ENCODE assay signal across 22 mouse cellular contexts in genomic region chr10:80763502-80763901, GRCm38 (mm10). TPM values are rescaled to one million over a fixed set of nuclear protein-coding genes. Genes with fewer than 3 reads are reported as not detected.
DNase-seq lines count a peak whose midpoint lies in the region; ATAC-seq and TF ChIP-seq lines count a peak whose summit lies in the region.
"Had no signal": no experiment of that assay in that cellular context is flagged by ENCODE, and none has a peak within 500 bp of the region (broad histone marks: within the 10 kb centered on the region; RNA-seq: fewer than 3 reads in every experiment).

No protein-coding gene starts in this region.

- no peak overlapping the region for H3K4me2 ChIP-seq in intestine, embryonic 15.5 days (replicated peaks)
- H3K4me2 ChIP-seq in midbrain, embryonic 11.5 days: no peak overlapping the region
- H3K4me2 ChIP-seq: forebrain, embryonic 12.5 days; limb, embryonic 15.5 days; midbrain, embryonic 13.5 days had no signal

- 0 out of 2 replicates have a peak overlapping the region, but pooled peaks have one; percentile 6 for H3K27ac ChIP-seq in olfactory bulb, adult 2 months (ENCODE audit: insufficient read depth, low read depth, low read length)
- no peak overlapping the region for H3K27ac ChIP-seq in intestine, embryonic 15.5 days
- H3K27ac ChIP-seq in midbrain, embryonic 11.5 days (ENCODE audit: low read depth, low read length): no peak overlapping the region
- H3K27ac ChIP-seq: forebrain, embryonic 12.5 days; limb, embryonic 15.5 days; midbrain, embryonic 13.5 days had no signal

- peaks cover 7% of the 10 kb centered on the region for H3K4me1 ChIP-seq in lung, adult 2 months (ENCODE audit: control insufficient read depth, insufficient read depth, low read length)
- H3K4me1 ChIP-seq in olfactory bulb, adult 2 months (ENCODE audit: control insufficient read depth, insufficient read depth, low read length): peaks cover 32% of the 10 kb centered on the region
- H3K4me1 ChIP-seq in intestine, embryonic 15.5 days (replicated peaks): peaks cover 24% of the 10 kb centered on the region
- H3K4me1 ChIP-seq in midbrain, embryonic 11.5 days (ENCODE audit: control insufficient read depth, insufficient read depth, low read length): no peaks in the 10 kb centered on the region

- peak; percentile 82 for ATAC-seq in megakaryocyte, adult 5-6 weeks (ENCODE audit: poor library complexity, severe bottlenecking)
- ATAC-seq in intestine, embryonic 15.5 days: no peak
- no peak for ATAC-seq in midbrain, embryonic 11.5 days (ENCODE audit: low FRiP score)
- ATAC-seq: hindbrain, embryonic 16.5 days; liver, postnatal 0 days; midbrain, embryonic 13.5 days had no signal

- TF ChIP-seq CTCF in lung, adult 2 months (IDR thresholded peaks at IDR 0.05; ENCODE audit: insufficient read depth, low read length): no peak
- TF ChIP-seq CTCF in olfactory bulb, adult 2 months (IDR thresholded peaks at IDR 0.05; ENCODE audit: insufficient read depth, low read depth, low read length): no peak

- no peak overlapping the region for H3K9ac ChIP-seq in intestine, embryonic 15.5 days
- no peak overlapping the region for H3K9ac ChIP-seq in midbrain, embryonic 11.5 days (ENCODE audit: low read length)
- H3K9ac ChIP-seq: forebrain, embryonic 12.5 days; limb, embryonic 15.5 days; liver, postnatal 0 days; midbrain, embryonic 13.5 days had no signal

- H3K4me3 ChIP-seq in lung, adult 2 months (replicated peaks; ENCODE audit: extremely low read depth, low read depth, low read length): no peak overlapping the region
- H3K4me3 ChIP-seq in olfactory bulb, adult 2 months (ENCODE audit: insufficient read depth, low read depth, low read length): no peak overlapping the region
- no peak overlapping the region for H3K4me3 ChIP-seq in intestine, embryonic 15.5 days (replicated peaks)
- no peak overlapping the region for H3K4me3 ChIP-seq in midbrain, embryonic 11.5 days (ENCODE audit: low read depth, low read length)
- H3K4me3 ChIP-seq: forebrain, embryonic 12.5 days; limb, embryonic 15.5 days; midbrain, embryonic 13.5 days had no signal

- H3K27me3 ChIP-seq in intestine, embryonic 15.5 days (replicated peaks): no peaks in the 10 kb centered on the region
- no peaks in the 10 kb centered on the region for H3K27me3 ChIP-seq in midbrain, embryonic 11.5 days (ENCODE audit: control insufficient read depth, insufficient read depth, low read length)
- H3K27me3 ChIP-seq: forebrain, embryonic 12.5 days; limb, embryonic 15.5 days; midbrain, embryonic 13.5 days had no signal

- H3K9me3 ChIP-seq in intestine, embryonic 15.5 days: no peaks in the 10 kb centered on the region
- H3K9me3 ChIP-seq in midbrain, embryonic 11.5 days (ENCODE audit: control insufficient read depth, low read length): no peaks in the 10 kb centered on the region
- H3K9me3 ChIP-seq: forebrain, embryonic 12.5 days; limb, embryonic 15.5 days; midbrain, embryonic 13.5 days had no signal

- DNase-seq in lung, postnatal 36 days: peak; percentile 23
- no peak for DNase-seq in lung, adult 2 months
- DNase-seq in T-cell, adult 2 months (ENCODE audit: low spot score): peak; percentile 45
- DNase-seq in frontal cortex, postnatal 25 days (ENCODE audit: low spot score in 2 of 2): no peak
- DNase-seq in midbrain, embryonic 11.5 days (ENCODE audit: low spot score, missing footprints): no peak
- DNase-seq: adrenal gland, postnatal 36 days; cerebellum, postnatal 10 days; heart, adult 18-20 months; heart, postnatal 4 days; kidney, adult 8-10 months; kidney, postnatal 36 days; liver, postnatal 0 days; right cerebral cortex, postnatal 14 days; thymus, postnatal 25 days had no signal

- H3K36me3 ChIP-seq in intestine, embryonic 15.5 days: peaks cover 19% of the 10 kb centered on the region
- H3K36me3 ChIP-seq in midbrain, embryonic 11.5 days (ENCODE audit: control insufficient read depth, insufficient read depth, low read length): 0 out of 2 replicates have a peak, but pooled peaks cover 5% of the 10 kb centered on the region

- TF ChIP-seq POLR2A in lung, adult 2 months (IDR thresholded peaks at IDR 0.05; ENCODE audit: borderline replicate concordance, extremely low read depth, low read depth, low read length): no peak
- no peak for TF ChIP-seq POLR2A in olfactory bulb, adult 2 months (IDR thresholded peaks at IDR 0.05; ENCODE audit: insufficient read depth, low read depth, low read length)

- WGBS in lung, adult 2 months: 78% methylated on average over 2 of the region's 2 CpGs
- 85% methylated on average over 2 of the region's 2 CpGs for WGBS in olfactory bulb, adult 2 months
- WGBS in intestine, embryonic 15.5 days: 93% methylated on average over 2 of the region's 2 CpGs
- WGBS in midbrain, embryonic 11.5 days: 85% methylated on average over 2 of the region's 2 CpGs

RNA-seq across cellular contexts. Expression of gene Dot1l, which starts 8.5 kb away (rescaled TPM):
- 29.9 and 43.0 TPM in 2 replicates for polyA plus RNA-seq in lung, adult 2 months (2012; rRNA removed)
- 19.5 and 23.0 TPM in 2 replicates for total RNA-seq in megakaryocyte, adult 5-6 weeks (2015)
- 6.9 and 9.8 TPM in 2 replicates for total RNA-seq in megakaryocyte, adult 5-6 weeks (2017)
- polyA plus RNA-seq in olfactory bulb, adult 2 months (2012; ENCODE audit: insufficient read depth, insufficient read length, low replicate concordance, missing spikeins): 106 and 235 TPM in 2 replicates
- polyA plus RNA-seq in intestine, embryonic 15.5 days (2015; fragmentation: Nextera tagmentation; extraction: Ambion mirVana): 12.0 and 14.2 TPM in 2 replicates
- polyA plus RNA-seq in midbrain, embryonic 11.5 days (2014; fragmentation: Nextera tagmentation; extraction: Ambion mirVana): 15.4 and 18.8 TPM in 2 replicates

RNA-seq across cellular contexts. Expression of gene Ap3d1, which starts 21.4 kb away (rescaled TPM):
- polyA plus RNA-seq in lung, adult 2 months (2012; rRNA removed): 111 and 136 TPM in 2 replicates
- 42.6 and 52.4 TPM in 2 replicates for total RNA-seq in megakaryocyte, adult 5-6 weeks (2015)
- 48.6 and 62.0 TPM in 2 replicates for total RNA-seq in megakaryocyte, adult 5-6 weeks (2017)
- polyA plus RNA-seq in olfactory bulb, adult 2 months (2012; ENCODE audit: insufficient read depth, insufficient read length, low replicate concordance, missing spikeins): 105 TPM in 1 of 2 replicates, not detected in the other
- 70.5 and 71.4 TPM in 2 replicates for polyA plus RNA-seq in intestine, embryonic 15.5 days (2015; fragmentation: Nextera tagmentation; extraction: Ambion mirVana)
- polyA plus RNA-seq in midbrain, embryonic 11.5 days (2014; fragmentation: Nextera tagmentation; extraction: Ambion mirVana): 63.2 and 68.4 TPM in 2 replicates

RNA-seq across cellular contexts. Expression of gene Sf3a2, which starts 34.5 kb away (rescaled TPM):
- 35.7 and 38.7 TPM in 2 replicates for polyA plus RNA-seq in lung, adult 2 months (2012; rRNA removed)
- total RNA-seq in megakaryocyte, adult 5-6 weeks (2015): 45.8 and 46.6 TPM in 2 replicates
- total RNA-seq in megakaryocyte, adult 5-6 weeks (2017): 13.1 and 20.4 TPM in 2 replicates
- polyA plus RNA-seq in olfactory bulb, adult 2 months (2012; ENCODE audit: insufficient read depth, insufficient read length, low replicate concordance, missing spikeins): not detected in 2 replicates
- polyA plus RNA-seq in intestine, embryonic 15.5 days (2015; fragmentation: Nextera tagmentation; extraction: Ambion mirVana): 63.7 and 69.7 TPM in 2 replicates
- 92.2 and 104 TPM in 2 replicates for polyA plus RNA-seq in midbrain, embryonic 11.5 days (2014; fragmentation: Nextera tagmentation; extraction: Ambion mirVana)

RNA-seq across cellular contexts. Expression of gene Plekhj1, which starts 34.9 kb away (rescaled TPM):
- 51.2 and 58.8 TPM in 2 replicates for polyA plus RNA-seq in lung, adult 2 months (2012; rRNA removed)
- 82.4 and 84.3 TPM in 2 replicates for total RNA-seq in megakaryocyte, adult 5-6 weeks (2015)
- 35.5 and 43.5 TPM in 2 replicates for total RNA-seq in megakaryocyte, adult 5-6 weeks (2017)
- not detected in 2 replicates for polyA plus RNA-seq in olfactory bulb, adult 2 months (2012; ENCODE audit: insufficient read depth, insufficient read length, low replicate concordance, missing spikeins)
- 132 and 133 TPM in 2 replicates for polyA plus RNA-seq in intestine, embryonic 15.5 days (2015; fragmentation: Nextera tagmentation; extraction: Ambion mirVana)
- polyA plus RNA-seq in midbrain, embryonic 11.5 days (2014; fragmentation: Nextera tagmentation; extraction: Ambion mirVana): 138 and 151 TPM in 2 replicates

RNA-seq across cellular contexts. Expression of gene Amh, which starts 41.5 kb away (rescaled TPM):
- polyA plus RNA-seq in lung, adult 2 months (2012; rRNA removed): 0.62 and 1.3 TPM in 2 replicates
- not detected in 2 replicates for total RNA-seq in megakaryocyte, adult 5-6 weeks (2015)
- total RNA-seq in megakaryocyte, adult 5-6 weeks (2017): not detected in 2 replicates
- not detected in 2 replicates for polyA plus RNA-seq in olfactory bulb, adult 2 months (2012; ENCODE audit: insufficient read depth, insufficient read length, low replicate concordance, missing spikeins)
- polyA plus RNA-seq in intestine, embryonic 15.5 days (2015; fragmentation: Nextera tagmentation; extraction: Ambion mirVana): not detected in 2 replicates
- not detected in 2 replicates for polyA plus RNA-seq in midbrain, embryonic 11.5 days (2014; fragmentation: Nextera tagmentation; extraction: Ambion mirVana)
- polyA plus RNA-seq: forebrain, embryonic 12.5 days; hindbrain, embryonic 16.5 days; limb, embryonic 15.5 days; midbrain, embryonic 13.5 days; stomach, embryonic 16.5 days had no signal

Comparison
In these comparisons a context has a peak if more than half of its experiments do, and no peak if none do; other contexts are left out.
1. DNase-seq: peak in lung, postnatal 36 days (single experiment) and T-cell, adult 2 months (single experiment); none in lung, adult 2 months (single experiment), frontal cortex, postnatal 25 days (0 of 2) and midbrain, embryonic 11.5 days (single experiment).